Mouse (Mus musculus) ES-E14 (cell line): ENCODE data around the gene Bcl6b.

Source experiments
- MAFK ChIP-seq: IDR thresholded peaks from 2 replicates; pipeline ENCODE4 v1.6.1; 2014; ENCODE audit warnings: mild to moderate bottlenecking, low read depth, low read length, inconsistent platforms; ENCODE audit not compliant: insufficient read depth
- ZNF384 ChIP-seq: IDR thresholded peaks from 2 replicates; pipeline ENCODE4 v1.6.1; 2012; ENCODE audit warnings: low read depth, low read length, inconsistent platforms

DNA sequence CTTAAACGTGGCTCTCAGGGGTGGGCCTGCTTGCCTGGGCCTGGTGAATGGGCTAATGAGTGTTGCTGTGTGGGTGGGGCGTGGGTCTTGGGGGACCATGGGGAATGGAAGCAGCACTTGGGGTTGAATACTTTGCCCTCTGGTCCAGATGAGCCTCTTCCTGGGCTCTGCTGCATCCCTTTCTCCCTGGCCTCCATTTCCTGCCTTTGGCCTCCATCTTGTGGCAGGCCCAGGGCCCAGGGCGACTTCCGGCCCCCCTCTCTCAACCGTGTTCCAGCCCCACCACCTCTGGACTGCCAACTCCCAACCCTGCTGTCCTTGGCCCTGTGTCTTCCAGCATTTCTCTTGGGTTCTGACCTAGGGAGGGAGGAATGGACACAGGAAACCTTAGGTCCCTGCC lies 4.4 kb upstream of the Bcl6b start:
- TF ChIP-seq ZNF384 (no peak), MAFK (no peak)
